ENCODE assay signal across 9 mouse cellular contexts in genomic region chr4:59457941-59458340, GRCm38 (mm10). TPM values are rescaled to one million over a fixed set of nuclear protein-coding genes. Genes with fewer than 3 reads are reported as not detected.
DNase-seq lines count a peak whose midpoint lies in the region; ATAC-seq lines count a peak whose summit lies in the region.
"Had no signal": no experiment of that assay in that cellular context is flagged by ENCODE, and none has a peak within 500 bp of the region (broad histone marks: within the 10 kb centered on the region; RNA-seq: fewer than 3 reads in every experiment).

No protein-coding gene starts in this region.

- H3K9ac ChIP-seq in kidney, embryonic 16.5 days (replicated peaks; ENCODE audit: low read length), result no peak overlapping the region

- intact Hi-C loops in heart, postnatal 10 days (cut with DNase I), result no loop called here

- ATAC-seq in kidney, embryonic 16.5 days (ENCODE audit: low FRiP score, low TSS enrichment), result no peak

- H3K4me3 ChIP-seq in kidney, embryonic 16.5 days (ENCODE audit: low read length), result no peak overlapping the region
- H3K4me3 ChIP-seq: erythroblast, embryonic 14.5 days had no signal

- WGBS in kidney, embryonic 16.5 days, result 45% methylated on average over 9 of the region's 9 CpGs

- peaks cover 3% of the 10 kb centered on the region; the same call in 1 of the 2 replicates for H3K4me1 ChIP-seq in kidney, embryonic 16.5 days (ENCODE audit: insufficient read depth, low read length)

- no peak overlapping the region for H3K27ac ChIP-seq in kidney, embryonic 16.5 days (ENCODE audit: low read length)

- no peaks in the 10 kb centered on the region for H3K27me3 ChIP-seq in kidney, embryonic 16.5 days (ENCODE audit: insufficient read depth, low read length)

- H3K9me3 ChIP-seq in kidney, embryonic 16.5 days (ENCODE audit: low read length), result no peaks in the 10 kb centered on the region

- H3K36me3 ChIP-seq in kidney, embryonic 16.5 days (ENCODE audit: insufficient read depth, low read length), result no peaks in the 10 kb centered on the region

- no peak overlapping the region for H3K4me2 ChIP-seq in kidney, embryonic 16.5 days (replicated peaks; ENCODE audit: low read depth, low read length)

- DNase-seq in kidney, adult 11 months, result peak; percentile 59
- peak; percentile 26 for DNase-seq in adipocyte (ENCODE audit: low spot score)
- peak; percentile 21 to 44 for DNase-seq in heart, postnatal 10 days
- peak; percentile 67 for DNase-seq in lung, postnatal 25 days (ENCODE audit: low spot score)
- no peak for DNase-seq in gastrocnemius, postnatal 10 days
- DNase-seq in thymus, postnatal 14 days, result no peak
- no peak for DNase-seq in left cerebral cortex, adult 11 months (ENCODE audit: low spot score)

RNA-seq across cellular contexts. Expression of gene Susd1, which starts 19.5 kb away (rescaled TPM):
- polyA plus RNA-seq in kidney, embryonic 16.5 days (2015; fragmentation: Nextera tagmentation; extraction: Ambion mirVana), result 9.1 and 11.5 TPM in 2 replicates
- total RNA-seq in heart, postnatal 10 days (2021), result under 1 TPM; 0.47 to 0.91 TPM
- total RNA-seq in gastrocnemius, postnatal 10 days (2021), result 1 to 10 TPM; 1.5 to 1.6 TPM

Comparison
In these comparisons a context has a peak if more than half of its experiments do, and no peak if none do; other contexts are left out.
1. DNase-seq: peak in kidney, adult 11 months (single experiment), adipocyte (single experiment), heart, postnatal 10 days (2 of 2) and lung, postnatal 25 days (single experiment); none in gastrocnemius, postnatal 10 days (single experiment), thymus, postnatal 14 days (single experiment) and left cerebral cortex, adult 11 months (single experiment).